Mouse (Mus musculus) bone marrow, adult 2 months (tissue): ENCODE data around the gene Plxna2. TPM values are rescaled to one million over a fixed set of nuclear protein-coding genes. Genes with fewer than 3 reads are reported as not detected.

Source experiments
- H3K27ac ChIP-seq: fragments of 200-500 bp; 2 replicates; pipeline ENCODE4 v1.5.1; 2012; ENCODE audit warnings: low read depth, mild to moderate bottlenecking, control low read depth, inconsistent platforms, low read length; ENCODE audit not compliant: control insufficient read depth, poor library complexity, insufficient read depth
- H3K4me1 ChIP-seq: fragments of 200-500 bp; 2 replicates; pipeline ENCODE4 v1.6.1; 2011; ENCODE audit warnings: low read length; ENCODE audit not compliant: control insufficient read depth, insufficient read depth
- H3K4me3 ChIP-seq: fragments of 200-500 bp; replicated peaks from 2 replicates; pipeline ENCODE3; 2011; ENCODE audit warnings: mild to moderate bottlenecking, low read depth, low read length, control low read depth; ENCODE audit not compliant: control insufficient read depth
- CTCF ChIP-seq: fragments of 200-500 bp; IDR thresholded peaks from 2 replicates; pipeline ENCODE4 v1.5.1; 2011; ENCODE audit warnings: low read length, control low read depth; ENCODE audit not compliant: control insufficient read depth, insufficient read depth
- POLR2A ChIP-seq: fragments of 200-500 bp; IDR thresholded peaks from 2 replicates; pipeline ENCODE4 v1.6.1; 2011; ENCODE audit warnings: low read depth, mild to moderate bottlenecking, control low read depth, low read length, borderline replicate concordance; ENCODE audit not compliant: control insufficient read depth
- WGBS: fragments of 180-500 bp; shearing (Covaris S2); methylation state at CpG from one replicate; pipeline ENCODE4 v1.1.7; 2018; 5-methylcytosine and 5-hydroxymethylcytosine counted together
- polyA plus RNA-seq: library from polyadenylated mRNA; stranded (reverse); fragments of >200 nt; gene quantifications from 2 replicates; pipeline ENCODE4 v1.2.4, GENCODE M21; 2011; ENCODE audit warnings: low replicate concordance; ENCODE audit not compliant: missing spikeins, insufficient read depth, insufficient read length

Plxna2 gene
- polyA plus RNA-seq, 1 experiment: 0.80 TPM

- WGBS: 78% methylated on average over 4 of the region's 4 CpGs
- TF ChIP-seq CTCF (no peak), POLR2A (no peak)
- H3K4me1 ChIP-seq: no peaks in the 10 kb centered on the region
- H3K4me3 ChIP-seq: no peak overlapping the region
- H3K27ac ChIP-seq: no peak overlapping the region
Measured at GRCm38 (mm10) chr1:194851242-194852064, 233.4 kb downstream of the Plxna2 start.

- WGBS: 85% methylated on average over 2 of the region's 2 CpGs
- Histone ChIP-seq H3K27ac (no peak overlapping the region), H3K4me1 (no peaks in the 10 kb centered on the region), H3K4me3 (no peak overlapping the region)
- TF ChIP-seq POLR2A (no peak), CTCF (no peak)
Measured at GRCm38 (mm10) chr1:194852065-194852358, 234.0 kb downstream of the Plxna2 start.
